Mouse (Mus musculus) activated CD4-positive, CD25-positive, alpha-beta regulatory T cell, adult 4 months (primary cell): Measurements from ENCODE around the gene Bbs10. TPM values are rescaled to one million over a fixed set of nuclear protein-coding genes. Genes with fewer than 3 reads are reported as not detected.

Experiments used
- ATAC-seq: one replicate; pipeline ENCODE4 v1.8.0; 2017
- polyA plus RNA-seq, 2 experiments: library from polyadenylated mRNA; unstranded; fragments of 100-300 nt; shearing (Covaris generic); gene quantifications; one replicate each; pipeline ENCODE4 v1.2.1; 2017

Bbs10 gene
- polyA plus RNA-seq, 2 experiments from 2014 or later: 1.4 to 1.6 TPM

GRCm38 (mm10) chr10:111327957-111328356, 29.5 kb downstream of the Bbs10 start:
- no peak for ATAC-seq

GRCm38 (mm10) chr10:111329326-111329725, 30.8 kb downstream of the Bbs10 start:
- no peak for ATAC-seq

- ATAC-seq: no peak
These were observed 36.4 kb downstream of the Bbs10 start for GRCm38 (mm10) chr10:111334902-111335301.

- no peak for ATAC-seq
These were observed 37.3 kb downstream of the Bbs10 start for GRCm38 (mm10) chr10:111335517-111336352.

- no peak for ATAC-seq
These were observed 37.9 kb downstream of the Bbs10 start for GRCm38 (mm10) chr10:111336353-111336713.

GRCm38 (mm10) chr10:111339296-111339695, 40.8 kb downstream of the Bbs10 start:
- ATAC-seq: no peak

GRCm38 (mm10) chr10:111341761-111342160, 43.3 kb downstream of the Bbs10 start:
- no peak for ATAC-seq

GRCm38 (mm10) chr10:111343555-111343954, 45.1 kb downstream of the Bbs10 start:
- ATAC-seq: no peak

- ATAC-seq: no peak
These were observed 49.8 kb downstream of the Bbs10 start for GRCm38 (mm10) chr10:111348263-111348662.

Other genes with a start within 250 kb of the Bbs10 start
- 10 to 100 TPM; 12.0 to 16.7 TPM for gene Osbpl8, start 133.9 kb upstream of the Bbs10 start, polyA plus RNA-seq
- gene Nap1l1, start 174.5 kb downstream of the Bbs10 start, polyA plus RNA-seq: 100 to 1,000 TPM; 155 to 159 TPM
- 1 to 10 TPM; 4.9 to 5.6 TPM for gene Phlda1, start 207.6 kb downstream of the Bbs10 start, polyA plus RNA-seq